Mouse (Mus musculus) R1 (cell line): ENCODE measurements around the gene Tunar.

Experiments
- DNase-seq: peaks from one replicate; pipeline ENCODE4 v3.0.0-alpha.2; 2018; ENCODE audit warnings: low read depth, low spot score

Gene Tunar

GRCm38 (mm10) chr12:105398172-105398571, 64.5 kb downstream of the Tunar start:
- DNase-seq = no peak

DNA sequence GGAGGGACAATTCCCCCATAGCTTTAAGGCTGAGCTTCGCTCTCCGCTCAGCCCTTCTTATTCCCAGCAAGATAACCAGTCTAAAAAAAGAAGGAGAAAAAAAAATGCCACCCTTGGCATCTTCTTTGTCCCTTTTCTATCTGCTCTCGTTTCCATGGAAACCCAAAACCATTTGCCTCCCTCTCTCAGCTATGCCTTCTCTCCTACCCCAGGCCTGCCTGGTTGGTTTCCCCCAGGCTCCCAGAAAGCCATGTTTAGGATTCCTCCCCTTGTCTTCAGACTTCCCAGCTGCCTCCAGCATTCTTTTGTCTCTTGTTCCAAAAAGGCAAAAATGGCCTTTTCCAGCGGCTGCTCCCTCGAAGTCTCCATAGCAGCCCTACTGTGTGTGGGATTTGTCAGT, 70.1 kb downstream of the Tunar start:
- peak; percentile 18 for DNase-seq

DNA sequence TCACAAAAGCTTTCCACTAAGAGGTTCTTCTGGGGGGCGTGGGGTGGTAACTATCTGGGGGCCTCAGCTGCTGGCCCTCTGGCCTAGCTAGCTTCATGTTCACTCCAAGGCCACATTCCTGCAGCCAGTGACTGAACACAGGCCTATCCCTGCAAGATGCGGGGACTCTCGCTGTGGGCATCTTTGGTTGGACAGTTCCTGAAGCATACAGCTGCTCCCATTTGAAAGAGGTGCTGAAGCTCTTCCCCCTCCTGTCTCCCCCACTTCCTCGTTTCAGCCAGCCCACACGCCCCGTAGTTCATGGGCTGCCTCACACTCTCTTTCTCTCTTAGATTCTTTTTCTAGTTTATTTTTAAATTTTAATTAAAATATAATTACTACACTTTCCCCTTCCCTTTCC, 72.3 kb downstream of the Tunar start:
- DNase-seq = no peak

GRCm38 (mm10) chr12:105413909-105414308, 80.2 kb downstream of the Tunar start:
- no peak for DNase-seq

GRCm38 (mm10) chr12:105420476-105420875, 86.8 kb downstream of the Tunar start:
- DNase-seq = peak; percentile 40

- DNase-seq = no peak
Measured at GRCm38 (mm10) chr12:105426541-105426940, 92.9 kb downstream of the Tunar start.

- peak; percentile 80 for DNase-seq
Measured at GRCm38 (mm10) chr12:105427039-105427757, 93.5 kb downstream of the Tunar start.

DNA sequence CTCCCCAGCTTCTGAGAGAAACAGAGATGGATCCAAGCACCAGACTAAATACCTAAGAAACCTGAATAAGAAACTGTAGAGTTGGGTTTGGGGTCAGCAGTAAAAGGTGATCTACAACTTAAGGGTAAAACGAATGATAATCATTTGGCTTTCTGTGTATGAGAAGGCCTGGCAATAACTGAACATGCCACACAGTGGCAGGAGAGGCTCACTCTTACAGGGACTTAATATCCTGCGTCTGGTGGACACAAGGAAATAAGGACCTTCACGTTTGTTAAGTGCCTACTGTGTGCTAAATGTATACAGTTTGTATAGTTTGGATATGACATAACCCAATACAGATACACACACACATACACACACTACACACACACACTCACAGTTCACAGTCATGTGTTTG, 98.2 kb downstream of the Tunar start:
- no peak for DNase-seq

- DNase-seq = no peak
Measured at GRCm38 (mm10) chr12:105432807-105433206, 99.1 kb downstream of the Tunar start.
